Mouse (Mus musculus): ENCODE results near the gene Dph6.
A peak's percentile ranks its signal among the peaks of the same experiment; 100 is the strongest.

Dph6 gene

DNA sequence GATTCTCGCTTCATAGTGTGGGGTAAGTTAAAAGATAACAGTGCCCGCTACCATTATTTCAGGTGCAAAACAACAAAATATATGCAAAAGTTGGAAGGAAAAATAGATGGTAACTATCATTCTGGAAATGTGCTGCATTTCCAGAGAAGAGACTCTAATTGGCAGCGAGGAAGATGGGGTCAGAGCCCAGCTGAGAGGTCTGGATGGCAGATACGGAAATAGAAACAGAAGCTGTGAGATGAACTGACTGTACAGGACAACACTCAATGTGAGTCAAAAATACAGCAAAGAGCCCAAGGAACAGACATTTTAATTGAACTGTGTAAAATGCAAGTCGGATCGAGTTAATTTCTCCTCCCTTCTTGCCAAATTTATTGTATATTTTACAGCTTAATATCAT is 114.3 kb downstream of the Dph6 start:
- DNase-seq (ENCODE audit: low read depth, low spot score), result no peak

- no peak for DNase-seq (ENCODE audit: low read depth, low spot score)
Observed at GRCm38 (mm10) chr2:114536032-114536431, 118.7 kb downstream of the Dph6 start.

GRCm38 (mm10) chr2:114531010-114531756 is 123.6 kb downstream of the Dph6 start:
- DNase-seq (ENCODE audit: low read depth, low spot score), result no peak

DNA sequence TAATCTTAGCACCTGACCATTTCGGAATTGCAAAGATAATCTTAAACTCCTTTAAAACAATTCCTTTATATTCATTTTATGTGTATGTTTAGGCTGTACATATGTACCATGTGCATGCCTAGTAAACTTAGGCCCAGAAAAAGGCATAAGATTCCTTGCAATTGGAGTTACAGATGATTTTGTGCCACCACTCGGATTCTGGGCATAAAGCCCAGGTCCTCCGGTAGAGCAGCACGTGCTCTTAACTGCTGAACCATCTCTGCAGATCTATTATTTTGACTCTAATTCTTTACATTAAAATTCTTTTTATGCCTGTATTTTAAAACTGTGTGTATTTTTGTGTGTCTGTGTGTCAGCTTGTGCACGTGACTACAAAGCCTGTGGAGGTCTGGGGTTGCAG is 134.3 kb downstream of the Dph6 start:
- no peak for DNase-seq (ENCODE audit: low read depth, low spot score)

GRCm38 (mm10) chr2:114519907-114520306 is 134.9 kb downstream of the Dph6 start:
- no peak for DNase-seq (ENCODE audit: low read depth, low spot score)

GRCm38 (mm10) chr2:114492398-114492797 is 162.4 kb downstream of the Dph6 start:
- no peak for DNase-seq (ENCODE audit: low read depth, low spot score)

- DNase-seq (ENCODE audit: low read depth, low spot score), result peak; percentile 11
Observed at GRCm38 (mm10) chr2:114491907-114492306, 162.9 kb downstream of the Dph6 start.

DNA sequence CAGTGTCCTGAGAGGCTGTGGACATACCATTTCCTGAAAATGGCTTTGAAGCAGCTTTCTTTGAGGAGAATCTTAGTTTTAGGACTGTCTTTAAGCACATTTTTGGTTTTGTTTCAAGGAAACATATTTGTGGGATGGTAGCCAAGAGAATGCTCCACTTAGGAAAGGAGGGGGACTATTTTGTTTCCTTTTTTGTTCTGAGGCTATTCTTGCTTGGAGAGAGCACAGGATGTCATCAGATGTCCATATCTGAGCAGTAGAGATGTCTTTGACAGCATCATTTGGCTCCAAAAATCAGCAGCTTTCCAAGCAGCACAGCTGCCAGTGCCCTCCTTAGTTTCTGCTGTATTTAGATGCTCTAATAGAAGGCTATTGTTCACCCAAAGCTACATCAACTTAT is 167.8 kb downstream of the Dph6 start:
- no peak for DNase-seq (ENCODE audit: low read depth, low spot score)
